Mouse (Mus musculus) kidney, postnatal 36 days (tissue): ENCODE results near the gene Tmem169.

Experiments
- DNase-seq, 2 experiments: peaks; one replicate each; pipeline ENCODE4 v3.0.0; 2021 to 2022; ENCODE audit warnings: mixed read lengths in 2 of 2

Tmem169 gene

GRCm38 (mm10) chr1:72336780-72337179, 52.6 kb downstream of the Tmem169 start:
- no peak for DNase-seq

- peak; percentile 20 to 35 for DNase-seq
Observed at GRCm38 (mm10) chr1:72338341-72338740, 54.2 kb downstream of the Tmem169 start.

- DNase-seq, result no peak
Observed at GRCm38 (mm10) chr1:72347873-72348272, 63.7 kb downstream of the Tmem169 start.
